Mouse (Mus musculus): ENCODE results near the gene Kat6b. TPM values are rescaled to one million over a fixed set of nuclear protein-coding genes. Genes with fewer than 3 reads are reported as not detected.
"Not testable (repeated sequence)": the region's sequence is repeated elsewhere in the genome, so short reads cannot be mapped to it uniquely, and the experiment has no call there.

Gene Kat6b
- polyA plus RNA-seq, 1 experiment = 45.9 TPM

DNA sequence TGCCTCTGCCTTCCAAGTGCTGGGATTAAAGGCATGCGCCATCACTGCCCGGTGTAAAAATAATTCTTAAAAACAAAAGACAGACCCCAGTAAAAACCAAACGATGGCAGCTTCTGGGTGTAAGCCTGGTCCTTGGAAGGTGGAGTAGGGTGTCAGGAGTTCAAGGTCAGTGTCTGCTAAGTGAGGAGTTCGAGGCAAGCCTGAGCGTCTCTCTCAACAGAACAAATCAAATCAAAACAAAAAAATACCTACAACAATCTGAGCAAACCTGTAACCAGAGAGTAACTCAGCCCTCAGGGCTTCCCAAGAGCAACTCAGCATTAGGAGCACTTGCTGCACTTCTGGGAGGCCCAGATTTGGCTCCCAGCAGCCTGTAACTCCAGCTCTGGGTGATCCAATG lies 1.0 kb upstream of the Kat6b start:
- DNase-seq (ENCODE audit: extremely low spot score in 1 of 2, low spot score in 1 of 2) = no peak

DNA sequence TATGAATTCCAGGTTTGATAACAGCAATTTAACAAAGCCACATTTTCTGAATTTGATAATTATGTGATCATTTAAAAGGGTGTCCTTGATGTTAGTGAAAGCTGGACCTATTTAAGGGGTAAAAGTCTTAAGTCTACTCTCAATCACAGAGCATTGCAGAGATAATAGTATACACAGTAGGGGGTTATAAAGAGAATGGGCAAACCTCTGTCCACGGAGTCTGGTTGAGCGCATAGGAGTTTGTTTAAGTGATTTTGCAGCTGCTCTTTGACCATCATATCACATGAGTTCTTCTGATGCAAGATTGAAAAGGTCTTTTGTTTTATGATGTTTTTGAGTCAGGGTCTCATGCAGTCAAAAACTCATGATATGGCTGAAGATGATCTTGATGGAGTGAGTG lies 3.0 kb downstream of the Kat6b start:
- DNase-seq (ENCODE audit: extremely low spot score in 1 of 2, low spot score in 1 of 2) = no peak

DNA sequence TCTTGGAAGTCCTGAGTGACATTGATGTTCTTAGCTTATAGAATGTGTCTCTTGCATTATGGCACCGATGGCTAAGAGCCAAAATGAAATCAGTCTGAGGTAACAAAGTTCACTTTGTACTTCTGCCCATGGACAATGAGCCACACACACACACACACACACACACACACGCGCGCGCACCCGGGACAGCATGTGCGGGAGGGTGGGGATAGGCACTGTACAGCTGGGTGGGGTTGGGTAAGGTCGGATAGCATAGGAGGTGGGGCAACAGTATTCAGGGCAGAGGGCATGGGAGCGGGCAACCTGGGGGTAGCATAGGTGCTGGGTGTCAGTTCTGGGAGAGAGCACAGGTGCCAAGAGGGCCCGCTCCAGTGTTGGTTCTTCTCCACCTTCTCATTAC lies 3.5 kb downstream of the Kat6b start:
- DNase-seq (ENCODE audit: extremely low spot score in 1 of 2, low spot score in 1 of 2) = no peak

GRCm38 (mm10) chr14:21485961-21486520 lies 4.8 kb downstream of the Kat6b start:
- DNase-seq (ENCODE audit: extremely low spot score in 1 of 2, low spot score in 1 of 2) = no peak

GRCm38 (mm10) chr14:21487135-21487534 lies 5.9 kb downstream of the Kat6b start:
- DNase-seq (ENCODE audit: extremely low spot score in 1 of 2, low spot score in 1 of 2) = not testable (repeated sequence)

DNA sequence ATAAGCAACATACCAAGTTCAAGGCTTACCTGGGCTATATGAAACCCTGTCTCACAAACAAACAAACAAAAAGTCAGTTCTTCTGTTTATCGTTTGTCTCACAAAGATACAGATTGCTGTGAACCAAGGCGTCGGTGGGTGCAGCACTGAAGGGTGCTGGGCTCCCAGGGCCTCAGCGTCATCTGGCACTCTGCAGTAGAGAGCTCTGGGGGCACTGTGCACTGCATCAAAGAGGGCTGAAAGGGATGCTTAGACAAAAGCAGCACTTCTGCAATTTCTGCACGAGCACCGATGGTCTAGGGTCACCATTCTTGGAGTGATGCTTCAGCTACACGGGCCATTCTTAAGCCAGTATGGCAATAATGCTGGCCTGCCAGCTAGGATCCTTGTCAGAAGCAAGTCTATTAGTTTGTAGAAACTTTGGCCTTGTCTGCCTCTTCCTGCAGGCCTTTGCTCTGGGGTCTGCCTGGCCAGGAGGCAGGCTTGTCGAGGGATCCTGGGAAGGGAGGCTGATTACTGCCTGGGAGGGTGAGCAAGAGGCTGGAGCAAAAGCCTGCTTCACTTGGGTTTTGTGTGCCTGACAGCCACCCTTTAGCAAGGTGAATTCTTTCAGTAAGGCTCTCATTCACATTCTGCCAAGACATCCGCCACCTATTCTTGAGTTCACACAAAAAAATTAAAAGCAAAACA lies 7.3 kb downstream of the Kat6b start:
- not testable (repeated sequence) for DNase-seq (ENCODE audit: extremely low spot score in 1 of 2, low spot score in 1 of 2)

DNA sequence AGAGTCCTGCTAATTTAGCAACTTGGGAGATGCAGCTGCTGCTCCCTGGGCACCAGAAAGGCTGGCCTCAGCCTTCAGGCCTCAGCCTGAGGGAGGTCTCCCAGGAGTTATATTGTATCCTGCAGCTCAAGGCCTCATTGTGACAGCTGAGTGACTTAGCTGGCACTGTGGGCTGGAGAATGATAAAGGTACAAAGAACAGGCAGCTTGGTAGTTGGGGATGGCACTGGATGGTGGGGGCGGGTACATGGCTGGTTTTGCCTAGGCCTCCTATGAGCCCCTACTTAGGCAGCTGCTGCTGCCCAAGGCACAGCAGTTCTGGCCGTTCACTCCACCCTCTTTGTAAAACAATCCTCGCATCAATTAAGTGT lies 7.9 kb downstream of the Kat6b start:
- DNase-seq (ENCODE audit: extremely low spot score in 1 of 2, low spot score in 1 of 2) = no peak

- DNase-seq (ENCODE audit: extremely low spot score in 1 of 2, low spot score in 1 of 2) = no peak
Measured at GRCm38 (mm10) chr14:21490141-21490540, 8.9 kb downstream of the Kat6b start.

GRCm38 (mm10) chr14:21498361-21498996 lies 17.2 kb downstream of the Kat6b start:
- no peak for DNase-seq (ENCODE audit: extremely low spot score in 1 of 2, low spot score in 1 of 2)

GRCm38 (mm10) chr14:21499011-21499581 lies 17.9 kb downstream of the Kat6b start:
- DNase-seq (ENCODE audit: extremely low spot score in 1 of 2, low spot score in 1 of 2) = no peak

- DNase-seq (ENCODE audit: extremely low spot score in 1 of 2, low spot score in 1 of 2) = peak in 1 of 2 experiments; percentile 66
Measured at GRCm38 (mm10) chr14:21499631-21500153, 18.5 kb downstream of the Kat6b start.

- peak; percentile 100 for DNase-seq (ENCODE audit: extremely low spot score in 1 of 2, low spot score in 1 of 2)
Measured at GRCm38 (mm10) chr14:21500154-21501047, 19.2 kb downstream of the Kat6b start.

DNA sequence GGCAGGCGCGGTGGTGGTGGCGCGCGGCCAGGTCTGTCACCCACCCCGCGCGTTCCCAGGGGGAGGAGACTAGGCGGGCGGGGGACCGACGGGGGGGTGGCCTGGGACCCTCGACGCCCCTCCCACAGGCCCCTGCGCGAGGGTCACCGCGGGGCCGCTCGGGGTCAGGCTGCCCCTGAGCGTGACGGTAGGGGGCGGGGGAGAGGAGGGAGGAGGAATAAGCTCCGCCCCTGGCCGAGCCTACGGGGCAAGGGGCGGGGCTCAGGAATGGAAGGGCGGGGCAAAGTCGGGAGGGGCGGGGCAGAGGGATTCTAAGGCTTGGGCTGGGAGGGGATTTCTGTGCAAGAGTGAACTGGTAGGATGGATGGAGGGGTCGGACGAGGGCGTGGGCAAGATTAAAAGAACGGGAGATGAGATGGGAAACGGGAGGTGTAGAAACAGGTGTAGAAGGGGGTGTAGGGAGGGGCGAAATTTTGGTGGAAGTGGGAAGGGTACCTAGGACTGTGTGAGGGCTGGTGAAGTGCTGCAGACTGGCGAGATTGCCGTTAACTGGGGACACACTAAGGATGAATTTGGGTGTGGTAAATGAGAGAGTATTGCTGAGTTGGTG lies 19.9 kb downstream of the Kat6b start:
- DNase-seq (ENCODE audit: extremely low spot score in 1 of 2, low spot score in 1 of 2) = peak in 1 of 2 experiments; percentile 84

DNA sequence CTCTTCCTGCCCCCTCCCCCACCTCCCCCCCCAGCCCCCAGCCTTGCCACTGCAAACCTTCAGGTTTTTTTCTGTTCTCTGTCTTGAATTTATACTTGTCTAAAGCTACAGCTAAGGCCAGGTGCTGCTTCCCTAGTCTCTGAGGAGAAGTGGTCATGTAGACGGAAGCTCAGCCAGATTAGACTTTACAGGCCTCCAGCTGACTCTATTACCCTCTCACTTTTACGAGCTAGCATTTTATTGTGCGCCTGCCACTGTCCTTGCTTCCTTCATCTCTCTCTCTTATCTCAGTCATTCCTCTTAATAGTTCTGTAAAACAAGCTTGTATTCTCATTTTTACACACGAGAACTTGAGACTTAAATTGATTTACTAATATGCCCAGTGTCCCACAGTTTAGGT lies 23.8 kb downstream of the Kat6b start:
- DNase-seq (ENCODE audit: extremely low spot score in 1 of 2, low spot score in 1 of 2) = no peak

GRCm38 (mm10) chr14:21507046-21507445 lies 25.8 kb downstream of the Kat6b start:
- DNase-seq (ENCODE audit: extremely low spot score in 1 of 2, low spot score in 1 of 2) = no peak

DNA sequence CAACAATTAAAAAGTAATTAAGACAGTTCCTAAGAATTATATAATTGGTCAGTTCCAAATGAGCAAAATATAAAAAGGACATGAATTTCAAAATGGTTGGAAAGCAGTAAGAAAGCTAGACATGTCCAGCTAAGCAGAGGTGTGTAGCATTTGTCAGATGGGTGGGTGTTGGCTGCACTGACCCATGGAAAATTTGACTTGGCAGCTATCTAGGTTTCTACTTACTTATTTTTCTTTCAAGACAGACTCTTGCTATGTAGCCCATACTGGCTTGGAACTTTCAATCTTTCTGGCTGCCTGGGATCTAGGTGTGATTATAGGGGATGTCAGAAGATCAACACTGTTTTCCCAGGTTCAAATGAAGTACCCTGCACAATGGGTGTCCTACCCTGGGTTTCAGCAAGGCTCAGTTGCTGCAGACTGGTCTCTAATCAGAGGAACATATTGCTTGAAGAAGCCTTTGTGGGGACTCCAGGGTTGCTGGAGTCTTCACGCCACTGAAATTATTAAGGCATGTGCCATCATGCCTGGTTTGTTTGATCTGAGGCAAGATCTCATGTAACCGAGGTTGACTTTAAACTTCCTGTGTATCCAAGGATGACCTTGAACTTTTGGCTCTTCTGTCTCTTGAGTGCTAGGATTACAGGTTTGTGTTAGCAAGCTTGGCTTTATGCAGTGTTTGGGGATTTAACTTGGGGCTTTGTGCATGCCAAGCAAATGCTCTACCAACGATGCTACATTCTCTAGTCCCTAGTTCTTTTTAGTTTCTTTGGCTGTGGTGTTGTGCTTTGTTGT lies 28.1 kb downstream of the Kat6b start:
- no peak for DNase-seq (ENCODE audit: extremely low spot score in 1 of 2, low spot score in 1 of 2)

GRCm38 (mm10) chr14:21511438-21511837 lies 30.2 kb downstream of the Kat6b start:
- DNase-seq (ENCODE audit: extremely low spot score in 1 of 2, low spot score in 1 of 2) = peak in 1 of 2 experiments; percentile 50

- no peak for DNase-seq (ENCODE audit: extremely low spot score in 1 of 2, low spot score in 1 of 2)
Measured at GRCm38 (mm10) chr14:21515505-21515904, 34.3 kb downstream of the Kat6b start.

- no peak for DNase-seq (ENCODE audit: extremely low spot score in 1 of 2, low spot score in 1 of 2)
Measured at GRCm38 (mm10) chr14:21519307-21519706, 38.1 kb downstream of the Kat6b start.
